8 mouse cellular contexts compared by ENCODE assay signal in genomic region chr5:114689700-114690366, GRCm38 (mm10). TPM values are rescaled to one million over a fixed set of nuclear protein-coding genes. Genes with fewer than 3 reads are reported as not detected.
DNase-seq lines count a peak whose midpoint lies in the region; ATAC-seq and TF ChIP-seq lines count a peak whose summit lies in the region.

No protein-coding gene starts in this region.

- DNase-seq in cerebellum, adult 9-11 months, result peak; percentile 63
- DNase-seq in cerebellum, adult 11 months, result no peak
- no peak for DNase-seq in hindbrain, embryonic 14.5 days (ENCODE audit: low spot score)
- peak; percentile 41 for DNase-seq in liver
- no peak for DNase-seq in layer of hippocampus, adult 11-12 months (ENCODE audit: low spot score)

- peaks cover 7% of the 10 kb centered on the region for H3K4me1 ChIP-seq in cortical plate, adult 2 months (ENCODE audit: control insufficient read depth, insufficient read depth, low read length)
- H3K4me1 ChIP-seq in hindbrain, embryonic 14.5 days (replicated peaks; ENCODE audit: control insufficient read depth, insufficient read depth, low read length), result peaks cover 10% of the 10 kb centered on the region; the same call in 1 of the 2 replicates
- peaks cover 20% of the 10 kb centered on the region for H3K4me1 ChIP-seq in midbrain, embryonic 15.5 days

- no peak for TF ChIP-seq CTCF in cortical plate, adult 2 months (IDR thresholded peaks at IDR 0.05; ENCODE audit: extremely low read depth, insufficient read depth, low read length)

- peak overlapping the region; percentile 92 for H3K9ac ChIP-seq in hindbrain, embryonic 14.5 days
- peak overlapping the region; percentile 78 for H3K9ac ChIP-seq in midbrain, embryonic 15.5 days

- WGBS in hindbrain, embryonic 14.5 days, result 19% methylated on average over 16 of the region's 16 CpGs
- 19% methylated on average over 16 of the region's 16 CpGs for WGBS in midbrain, embryonic 15.5 days

- no peaks in the 10 kb centered on the region for H3K27me3 ChIP-seq in hindbrain, embryonic 14.5 days (ENCODE audit: control insufficient read depth, insufficient read depth, low read length)
- no peaks in the 10 kb centered on the region for H3K27me3 ChIP-seq in midbrain, embryonic 15.5 days (replicated peaks)

- H3K36me3 ChIP-seq in hindbrain, embryonic 14.5 days (replicated peaks; ENCODE audit: control insufficient read depth, insufficient read depth), result no peaks in the 10 kb centered on the region
- no peaks in the 10 kb centered on the region for H3K36me3 ChIP-seq in midbrain, embryonic 15.5 days (replicated peaks)

- no peak for ATAC-seq in hindbrain, embryonic 14.5 days (ENCODE audit: low FRiP score)
- ATAC-seq in midbrain, embryonic 15.5 days (replicated peaks), result no peak
- no peak for ATAC-seq in frontal cortex, adult (ENCODE audit: low TSS enrichment)

- no peaks in the 10 kb centered on the region for H3K9me3 ChIP-seq in hindbrain, embryonic 14.5 days (ENCODE audit: control insufficient read depth, low read length)
- no peaks in the 10 kb centered on the region for H3K9me3 ChIP-seq in midbrain, embryonic 15.5 days

- no peak overlapping the region for H3K27ac ChIP-seq in cortical plate, adult 2 months (ENCODE audit: insufficient read depth, low read length)
- H3K27ac ChIP-seq in hindbrain, embryonic 14.5 days, result no peak overlapping the region
- no peak overlapping the region for H3K27ac ChIP-seq in midbrain, embryonic 15.5 days

- TF ChIP-seq POLR2A in cortical plate, adult 2 months (IDR thresholded peaks at IDR 0.05; ENCODE audit: extremely low read depth, insufficient read depth, low read length), result no peak

- peak overlapping the region; percentile 65 for H3K4me3 ChIP-seq in cortical plate, adult 2 months (ENCODE audit: insufficient read depth, low read length)
- H3K4me3 ChIP-seq in hindbrain, embryonic 14.5 days (replicated peaks; ENCODE audit: low read length), result peak overlapping the region; percentile 85
- H3K4me3 ChIP-seq in midbrain, embryonic 15.5 days, result peak overlapping the region; percentile 70

- peak overlapping the region; percentile 89 for H3K4me2 ChIP-seq in hindbrain, embryonic 14.5 days (replicated peaks)
- peak overlapping the region; percentile 79 for H3K4me2 ChIP-seq in midbrain, embryonic 15.5 days

RNA-seq across cellular contexts. Expression of gene Gltp, which starts 1.0 kb away (rescaled TPM):
- 58.0 and 69.6 TPM in 2 replicates for polyA plus RNA-seq in cortical plate, adult 2 months (2012; rRNA removed)
- polyA plus RNA-seq in hindbrain, embryonic 14.5 days (2014; fragmentation: Nextera tagmentation; extraction: Ambion mirVana), result 33.7 and 38.9 TPM in 2 replicates
- 34.5 and 39.1 TPM in 2 replicates for polyA plus RNA-seq in midbrain, embryonic 15.5 days (2015; fragmentation: Nextera tagmentation; extraction: Ambion mirVana)

RNA-seq across cellular contexts. Expression of gene Tchp, which starts 17.7 kb away (rescaled TPM):
- 14.8 and 15.6 TPM in 2 replicates for polyA plus RNA-seq in cortical plate, adult 2 months (2012; rRNA removed)
- 10.6 and 15.4 TPM in 2 replicates for polyA plus RNA-seq in hindbrain, embryonic 14.5 days (2014; fragmentation: Nextera tagmentation; extraction: Ambion mirVana)
- 15.6 and 15.9 TPM in 2 replicates for polyA plus RNA-seq in midbrain, embryonic 15.5 days (2015; fragmentation: Nextera tagmentation; extraction: Ambion mirVana)

RNA-seq across cellular contexts. Expression of gene Trpv4, which starts 31.6 kb away (rescaled TPM):
- 1.7 and 2.1 TPM in 2 replicates for polyA plus RNA-seq in cortical plate, adult 2 months (2012; rRNA removed)
- polyA plus RNA-seq in hindbrain, embryonic 14.5 days (2014; fragmentation: Nextera tagmentation; extraction: Ambion mirVana), result 1.1 and 1.4 TPM in 2 replicates
- polyA plus RNA-seq in midbrain, embryonic 15.5 days (2015; fragmentation: Nextera tagmentation; extraction: Ambion mirVana), result 0.69 and 0.92 TPM in 2 replicates

Comparison
In these comparisons a context has a peak if more than half of its experiments do, and no peak if none do; other contexts are left out.
1. DNase-seq: peak in cerebellum, adult 9-11 months (single experiment) and liver (single experiment); none in cerebellum, adult 11 months (single experiment), hindbrain, embryonic 14.5 days (single experiment) and layer of hippocampus, adult 11-12 months (single experiment).
2. Peak in every context shown above with its lines, with median percentiles within 50 percentile points of each other: H3K4me3 ChIP-seq.